Mouse (Mus musculus) adrenal gland, postnatal 25 days (tissue): ENCODE results near the gene Nkpd1. TPM values are rescaled to one million over a fixed set of nuclear protein-coding genes. Genes with fewer than 3 reads are reported as not detected.
A peak's percentile ranks its signal among the peaks of the same experiment; 100 is the strongest.

Source experiments
- DNase-seq: peaks from one replicate; pipeline ENCODE4 v3.0.0; 2021; ENCODE audit warnings: mixed read lengths
- total RNA-seq: library from RNA; stranded (reverse); gene quantifications from 2 replicates; pipeline ENCODE4 v1.2.3, GENCODE M21; 2021

Nkpd1 gene
- total RNA-seq, 1 experiment from 2014 or later = not detected

GRCm38 (mm10) chr7:19547344-19547969 is 29.8 kb downstream of the Nkpd1 start:
- no peak for DNase-seq

DNA sequence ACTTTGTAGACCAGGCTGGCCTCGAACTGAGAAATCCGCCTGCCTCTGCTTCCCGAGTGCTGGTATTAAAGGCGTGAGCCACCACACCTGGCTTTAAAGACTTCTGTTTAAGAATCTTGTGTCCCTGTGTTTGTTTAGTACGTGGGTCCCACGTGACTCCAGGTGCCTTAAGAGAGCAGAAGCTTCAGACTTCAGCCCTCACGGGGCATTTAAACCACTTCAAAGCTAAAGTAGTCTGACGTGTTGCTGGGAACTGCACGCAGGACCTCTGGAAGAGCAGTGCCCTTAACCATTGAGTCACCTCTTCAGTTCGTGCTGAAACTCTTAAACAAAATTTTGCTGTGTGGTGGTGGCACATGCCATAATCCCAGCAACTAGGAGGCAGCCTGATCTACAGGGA is 31.8 kb downstream of the Nkpd1 start:
- no peak for DNase-seq

- DNase-seq = no peak
Measured at GRCm38 (mm10) chr7:19551634-19552033, 34.0 kb downstream of the Nkpd1 start.

DNA sequence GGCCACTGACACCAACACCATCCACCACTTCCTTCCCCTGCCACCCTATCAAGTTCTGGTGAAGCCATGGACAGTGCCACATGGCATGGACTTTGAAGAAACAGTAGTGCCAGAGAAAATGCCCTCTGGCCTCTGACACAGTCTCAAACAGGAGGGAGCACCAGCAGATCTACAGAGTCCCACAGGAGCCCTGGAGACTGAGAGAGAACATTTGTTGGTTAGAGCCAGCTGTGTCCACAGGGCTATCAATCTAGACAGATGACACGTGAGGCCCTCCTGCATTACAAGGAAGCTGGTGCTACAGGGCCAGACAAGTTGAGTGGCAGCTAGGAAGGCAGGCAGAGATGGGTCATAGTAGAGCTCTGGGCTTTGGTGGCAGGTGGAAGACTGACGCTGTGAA is 34.8 kb downstream of the Nkpd1 start:
- DNase-seq = no peak

DNA sequence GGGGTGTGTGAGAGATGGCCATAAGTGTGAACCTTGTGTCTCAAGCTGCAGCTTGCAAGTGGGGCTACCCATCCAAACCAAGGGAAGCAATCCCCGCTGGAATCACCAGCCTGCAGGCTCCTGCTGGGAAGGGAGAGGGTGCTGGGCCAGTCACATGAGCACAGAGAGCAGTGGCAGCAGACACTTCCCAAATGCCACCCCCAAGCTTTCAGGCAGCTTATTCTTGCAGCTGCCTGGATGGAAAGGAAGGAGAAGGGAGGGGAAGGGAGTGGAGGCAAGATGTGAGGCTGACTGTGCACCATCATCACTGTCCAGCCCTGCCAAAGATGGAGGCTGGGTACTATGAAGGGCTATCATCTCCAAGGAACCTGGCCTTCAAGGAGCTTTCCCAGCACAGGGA is 36.5 kb downstream of the Nkpd1 start:
- DNase-seq = no peak

- no peak for DNase-seq
Measured at GRCm38 (mm10) chr7:19557086-19557485, 39.4 kb downstream of the Nkpd1 start.

DNA sequence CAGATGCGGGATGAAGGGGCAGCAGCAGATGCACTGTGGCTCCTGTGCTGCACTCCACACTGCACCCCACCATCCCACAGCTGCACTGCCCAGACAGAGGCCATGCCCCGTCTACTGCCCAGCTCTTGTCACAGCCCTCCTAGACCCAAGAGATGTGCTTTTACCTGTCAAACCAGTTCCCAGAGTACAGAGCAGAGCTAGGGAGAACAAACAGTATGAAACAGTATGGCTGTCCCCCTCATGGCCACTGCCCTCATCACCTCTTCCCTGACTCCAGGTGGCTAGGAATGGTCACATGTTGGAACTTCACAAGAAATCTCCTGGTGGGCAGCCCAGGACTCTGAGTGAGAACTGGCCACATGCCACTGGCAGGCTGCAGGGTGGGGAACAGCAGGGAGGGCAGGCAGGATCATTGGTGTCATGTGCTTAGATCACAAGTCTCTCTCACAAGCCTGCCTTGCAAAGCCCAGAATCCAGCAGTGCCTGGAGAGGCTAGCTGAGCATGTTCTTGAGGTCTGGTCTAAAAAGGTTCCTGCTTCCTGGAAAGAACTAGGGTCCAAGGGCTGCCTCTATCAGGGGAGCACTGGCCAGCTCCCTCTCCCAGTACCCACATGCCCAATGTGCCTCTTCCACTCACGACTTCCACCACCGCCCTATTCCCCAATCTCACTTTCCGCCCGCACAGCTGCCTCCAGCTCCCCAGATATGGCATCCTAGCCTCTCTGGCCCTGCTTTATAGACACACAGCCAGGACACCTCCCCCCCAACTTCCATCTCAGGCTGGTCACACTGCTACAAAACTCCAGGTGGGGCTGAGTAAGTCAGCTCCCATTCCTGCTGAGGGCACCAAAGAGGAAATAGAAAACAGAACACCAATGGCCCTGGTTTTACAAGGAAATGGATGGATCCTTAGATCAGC is 40.6 kb downstream of the Nkpd1 start:
- DNase-seq = no peak

DNA sequence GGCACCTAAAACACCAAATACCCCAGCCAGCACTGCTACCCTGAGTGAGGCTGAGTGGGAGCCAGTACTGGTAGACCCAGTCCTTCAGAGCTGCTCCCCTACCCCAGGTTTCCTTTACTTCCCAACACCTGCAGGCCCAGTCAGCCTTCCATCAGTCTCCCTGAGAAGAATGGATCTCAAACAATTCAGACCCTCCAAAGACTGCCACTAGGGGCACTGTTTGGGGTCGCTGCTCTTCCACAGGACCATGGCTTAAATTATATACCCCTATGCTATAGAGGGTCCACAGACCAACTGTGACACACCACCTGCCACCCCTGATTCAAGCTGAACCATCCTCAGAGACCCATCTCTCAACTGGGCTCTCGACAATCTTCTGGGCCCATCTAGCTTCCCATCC is 41.3 kb downstream of the Nkpd1 start:
- no peak for DNase-seq

DNA sequence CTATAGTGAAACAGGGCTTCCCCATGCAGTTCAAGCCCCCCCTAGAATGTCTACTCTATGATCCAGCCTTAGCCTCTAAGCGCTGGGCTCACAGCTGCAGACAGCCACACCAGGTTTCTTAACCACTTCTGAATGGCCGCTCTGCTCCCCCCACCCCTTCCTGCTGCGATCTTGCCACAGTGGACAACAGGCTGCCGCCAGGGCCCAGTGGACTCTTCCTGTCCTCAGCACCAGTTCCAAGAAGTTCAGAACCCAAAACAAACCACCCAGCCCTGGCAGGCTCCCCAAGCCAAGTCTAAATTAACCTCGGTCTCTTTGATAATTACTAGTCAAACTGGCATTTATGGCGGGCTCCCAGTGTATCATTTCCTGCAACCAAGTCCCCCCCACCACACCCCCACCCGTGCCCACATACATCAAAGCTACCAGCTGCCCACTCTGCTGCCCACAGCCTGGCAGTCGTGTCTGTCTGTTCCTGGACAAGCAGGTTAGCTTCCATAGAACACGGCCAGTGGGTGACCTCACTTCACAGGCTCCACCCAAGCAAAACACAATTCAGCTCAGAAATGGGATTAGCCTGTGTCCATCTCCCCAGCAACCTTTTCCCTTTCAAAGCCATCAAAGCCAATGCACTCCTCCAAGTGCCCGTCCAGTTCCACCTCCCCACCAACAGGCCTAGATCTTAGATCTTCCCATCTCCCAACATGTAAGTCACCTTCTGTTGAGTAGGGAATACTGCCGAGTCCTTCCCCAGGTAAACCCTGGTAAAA is 43.0 kb downstream of the Nkpd1 start:
- DNase-seq = no peak

DNA sequence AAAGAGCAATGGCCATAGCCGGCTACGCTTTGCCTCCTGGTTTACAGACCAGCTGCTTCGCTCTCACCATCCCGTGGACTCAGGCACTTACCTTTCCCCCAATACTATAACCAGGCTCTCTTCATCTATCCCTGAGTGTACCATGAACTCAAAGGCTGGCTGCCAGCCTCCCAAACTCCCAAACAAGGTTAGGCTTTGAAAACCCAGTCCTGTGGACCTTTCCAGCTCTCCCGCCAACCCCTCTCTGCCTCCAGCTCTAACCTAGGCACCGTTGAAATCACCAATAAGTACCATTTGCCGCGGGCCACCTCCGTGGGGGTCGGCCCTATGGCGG is 43.8 kb downstream of the Nkpd1 start:
- no peak for DNase-seq

- DNase-seq = peak; percentile 95
Measured at GRCm38 (mm10) chr7:19561765-19562642, 44.4 kb downstream of the Nkpd1 start.

DNA sequence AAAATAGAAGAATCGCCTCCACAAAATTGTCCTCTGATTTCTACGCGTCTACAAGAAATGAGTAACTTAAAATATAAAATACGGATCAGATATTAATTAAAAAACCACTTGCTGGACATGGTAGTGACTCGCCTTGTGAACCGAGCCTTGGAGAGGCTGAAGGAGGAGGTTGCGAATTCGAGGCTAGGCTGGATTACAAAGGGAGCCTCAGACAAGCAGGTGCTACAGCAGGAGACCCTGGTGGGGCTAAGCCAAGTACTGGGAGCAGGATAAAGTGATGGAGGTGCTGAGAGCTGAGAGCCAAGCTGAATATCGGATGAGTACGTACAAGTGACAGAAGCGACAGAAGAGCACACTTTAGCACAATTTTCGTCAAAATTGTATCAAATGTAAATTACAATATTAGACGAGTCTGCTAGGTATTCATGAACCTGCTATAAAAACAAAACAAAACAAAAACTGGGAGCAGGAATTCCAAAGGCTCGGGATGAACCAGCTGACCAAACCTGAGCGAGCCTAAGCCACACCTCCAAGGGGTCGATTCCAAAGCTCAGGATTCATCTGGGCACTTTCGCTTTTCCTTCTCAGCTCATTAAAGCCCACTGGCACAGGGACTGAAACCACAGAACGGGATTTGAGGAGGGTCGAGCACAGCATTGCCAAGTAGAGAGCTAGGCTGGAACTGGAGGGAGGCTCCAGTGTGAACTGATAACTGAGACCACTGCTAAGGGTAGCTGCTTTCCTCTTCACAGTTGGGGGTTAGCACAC is 45.2 kb downstream of the Nkpd1 start, which contains the start of gene Ppp1r37:
Ppp1r37 (minus strand) TSS at position 434 of the 768 bp plus-strand sequence.
- DNase-seq = no peak

GRCm38 (mm10) chr7:19563884-19564283 is 46.2 kb downstream of the Nkpd1 start:
- no peak for DNase-seq

GRCm38 (mm10) chr7:19564455-19564854 is 46.8 kb downstream of the Nkpd1 start:
- DNase-seq = no peak

GRCm38 (mm10) chr7:19565803-19566202 is 48.2 kb downstream of the Nkpd1 start:
- DNase-seq = no peak

- DNase-seq = no peak
Measured at GRCm38 (mm10) chr7:19567426-19567825, 49.8 kb downstream of the Nkpd1 start.

- DNase-seq = no peak
Measured at GRCm38 (mm10) chr7:19569647-19570046, 52.0 kb downstream of the Nkpd1 start.

GRCm38 (mm10) chr7:19572926-19573775 is 55.5 kb downstream of the Nkpd1 start:
- peak; percentile 83 for DNase-seq

GRCm38 (mm10) chr7:19573776-19574140 is 56.1 kb downstream of the Nkpd1 start:
- DNase-seq = no peak
